Comparison of ENCODE assay signal across 25 mouse cellular contexts in the genomic region with DNA sequence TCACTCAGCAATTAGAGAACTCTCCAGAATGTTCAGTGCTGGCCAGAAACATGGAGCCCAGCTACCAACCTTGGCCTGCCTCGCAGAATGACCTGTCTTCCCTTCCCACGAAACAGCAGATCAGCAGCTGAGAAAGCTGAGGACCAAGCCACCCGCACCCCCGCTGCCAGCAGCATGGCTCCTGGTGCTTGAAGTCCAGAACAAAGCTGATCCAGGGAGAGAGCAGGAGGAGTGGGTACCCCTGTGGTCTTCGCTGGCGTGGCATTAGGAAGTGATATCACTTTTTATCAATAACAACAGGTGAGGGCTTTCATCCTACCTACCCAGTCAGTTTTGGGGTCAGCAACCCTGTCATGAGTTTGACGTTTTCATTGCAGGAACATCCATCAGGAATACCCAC. TPM values are rescaled to one million over a fixed set of nuclear protein-coding genes. Genes with fewer than 3 reads are reported as not detected.
"Had no signal": no experiment of that assay in that cellular context is flagged by ENCODE, and none has a peak within 500 bp of the region (broad histone marks: within the 10 kb centered on the region; RNA-seq: fewer than 3 reads in every experiment).

No protein-coding gene starts in this region.

- H3K4me3 ChIP-seq: limb, embryonic 15.5 days; liver, embryonic 12.5 days; liver, embryonic 15.5 days; midbrain, embryonic 12.5 days; midbrain, embryonic 15.5 days; neural tube, embryonic 12.5 days; neural tube, embryonic 15.5 days had no signal

- DNase-seq: kidney, adult 8-10 months; kidney, postnatal 14 days; kidney, postnatal 4 days; left cerebral cortex, postnatal 4 days; lung, adult 2 months; lung, postnatal 14 days; right cerebral cortex, adult 18-20 months; right cerebral cortex, postnatal 14 days; right cerebral cortex, postnatal 4 days; thymus, adult 18-20 months; thymus, postnatal 36 days had no signal

- H3K9ac ChIP-seq: limb, embryonic 15.5 days; liver, embryonic 12.5 days; liver, embryonic 15.5 days; midbrain, embryonic 12.5 days; midbrain, embryonic 15.5 days; neural tube, embryonic 12.5 days; neural tube, embryonic 15.5 days had no signal

- H3K4me2 ChIP-seq: limb, embryonic 15.5 days; liver, embryonic 12.5 days; liver, embryonic 15.5 days; midbrain, embryonic 12.5 days; midbrain, embryonic 15.5 days; neural tube, embryonic 12.5 days; neural tube, embryonic 15.5 days had no signal

- H3K27ac ChIP-seq: limb, embryonic 15.5 days; liver, embryonic 12.5 days; liver, embryonic 15.5 days; macrophage; midbrain, embryonic 12.5 days; midbrain, embryonic 15.5 days; neural tube, embryonic 12.5 days; neural tube, embryonic 15.5 days; stomach, postnatal 0 days had no signal

- H3K9me3 ChIP-seq: limb, embryonic 15.5 days; liver, embryonic 12.5 days; liver, embryonic 15.5 days; midbrain, embryonic 12.5 days; midbrain, embryonic 15.5 days; neural tube, embryonic 12.5 days; neural tube, embryonic 15.5 days had no signal

- H3K27me3 ChIP-seq: midbrain, embryonic 15.5 days; neural tube, embryonic 12.5 days; neural tube, embryonic 15.5 days had no signal

- H3K36me3 ChIP-seq: limb, embryonic 15.5 days; liver, embryonic 12.5 days; liver, embryonic 15.5 days; midbrain, embryonic 12.5 days; midbrain, embryonic 15.5 days; neural tube, embryonic 12.5 days; neural tube, embryonic 15.5 days had no signal

- H3K4me1 ChIP-seq: liver, embryonic 12.5 days; liver, embryonic 15.5 days; midbrain, embryonic 12.5 days; midbrain, embryonic 15.5 days had no signal

- ATAC-seq: intestine, postnatal 0 days; liver, embryonic 12.5 days; midbrain, embryonic 15.5 days had no signal

RNA-seq across cellular contexts. Expression of gene Actrt2, which starts 36.9 kb away (rescaled TPM):
- polyA plus RNA-seq: intestine, postnatal 0 days; kidney, embryonic 16.5 days; limb, embryonic 15.5 days; liver, embryonic 12.5 days; liver, embryonic 15.5 days; lung, adult 2 months; lung, embryonic 16.5 days; macrophage; midbrain, embryonic 12.5 days; midbrain, embryonic 15.5 days; neural tube, embryonic 12.5 days; neural tube, embryonic 15.5 days; stomach, embryonic 14.5 days; stomach, postnatal 0 days; urinary bladder, adult 2 months had no signal
